Mouse (Mus musculus): ENCODE measurements around the gene Riox1.
"Not testable (repeated sequence)": the region's sequence is repeated elsewhere in the genome, so short reads cannot be mapped to it uniquely, and the experiment has no call there.

Riox1 gene

DNA sequence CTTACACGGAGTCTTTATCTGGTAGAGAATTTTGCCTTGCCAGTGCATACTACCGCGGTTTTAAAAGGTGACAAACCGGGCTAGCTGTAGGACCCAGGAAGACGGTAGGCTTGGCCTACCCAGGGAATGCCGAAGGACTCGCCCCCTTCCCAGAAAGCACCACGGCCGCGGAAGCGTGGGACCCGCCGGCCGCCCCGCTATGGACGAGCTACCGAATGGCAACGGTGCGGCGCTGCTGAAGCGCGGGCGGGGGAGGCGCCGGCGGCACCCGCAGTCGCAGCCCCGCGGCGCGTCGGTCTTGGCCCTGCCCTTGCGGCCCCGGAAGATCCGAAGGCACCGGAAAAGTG is at the start of gene Riox1:
Gene Riox1 (plus strand): TSS at position 116 of the 347 bp plus-strand sequence.
- in situ Hi-C loops (cut with MboI, MseI), result no loop called here

GRCm38 (mm10) chr12:83910451-83910850 is 40.0 kb upstream of the Riox1 start:
- in situ Hi-C loops (cut with MboI, MseI), result no loop called here

DNA sequence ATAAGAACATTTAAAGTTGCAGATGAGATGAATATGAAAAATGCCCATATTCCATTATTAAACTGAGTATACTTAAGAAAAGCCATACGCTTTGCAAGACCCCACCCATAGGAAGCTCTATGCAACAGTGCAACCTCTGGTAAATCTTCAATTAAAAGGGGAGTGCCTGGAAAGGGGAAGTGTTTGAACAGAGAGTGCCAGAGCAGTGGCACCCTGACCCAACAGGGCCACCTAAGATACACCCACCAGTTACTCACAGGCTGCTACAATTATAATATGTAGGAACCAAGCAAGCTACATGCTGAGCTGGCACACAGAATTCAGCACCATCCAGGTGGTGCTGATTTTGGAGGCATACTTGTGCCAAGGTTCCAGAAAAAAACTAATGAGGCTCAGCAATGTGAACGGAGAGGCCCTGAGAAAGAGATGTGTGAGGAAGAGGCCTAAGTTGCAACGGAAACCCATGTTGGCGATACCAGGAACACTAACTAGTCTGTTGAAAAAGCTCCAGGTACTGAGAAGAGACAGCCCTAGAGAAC is 36.1 kb upstream of the Riox1 start:
- in situ Hi-C loops (cut with MboI, MseI), result no loop called here

DNA sequence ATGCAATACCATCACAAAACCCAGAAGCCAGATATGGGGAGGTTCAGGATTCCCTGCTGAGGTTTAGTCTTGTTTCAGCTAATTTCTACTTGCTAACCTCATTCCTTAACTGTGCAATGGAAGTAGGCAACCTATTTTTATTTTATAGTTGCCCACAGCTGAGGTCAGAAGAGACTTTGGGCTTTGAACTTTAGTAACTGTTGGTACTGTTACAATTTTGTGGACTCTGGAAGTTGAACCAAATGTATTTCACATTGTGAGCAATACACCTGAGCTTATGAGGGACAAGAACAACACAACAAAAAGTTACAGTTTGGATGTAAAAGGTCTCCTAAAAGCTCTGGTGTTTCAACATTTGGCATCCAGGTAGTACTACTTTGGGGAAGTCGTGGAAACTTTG is 35.6 kb upstream of the Riox1 start:
- in situ Hi-C loops (cut with MboI, MseI), result no loop called here

DNA sequence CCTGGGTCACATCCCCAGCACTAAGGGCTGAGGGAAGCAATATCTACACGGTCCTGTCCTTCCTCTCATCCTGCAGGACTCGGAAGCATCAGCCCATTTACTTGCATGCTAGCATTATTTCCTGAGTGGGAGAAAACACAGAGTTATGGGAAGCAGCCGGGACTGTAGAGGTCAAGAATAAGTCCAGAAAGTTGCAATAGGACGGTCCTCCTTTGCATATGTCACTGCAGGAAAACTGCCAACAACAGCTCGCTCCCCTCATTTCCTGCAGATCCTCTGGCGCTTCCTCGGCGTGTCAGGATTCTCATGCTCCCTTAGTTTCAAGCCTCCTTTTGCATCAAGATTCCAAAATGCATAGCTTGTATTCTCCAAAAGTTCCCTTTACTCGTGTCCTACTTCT is 33.5 kb upstream of the Riox1 start:
- in situ Hi-C loops (cut with MboI, MseI), result no loop called here

DNA sequence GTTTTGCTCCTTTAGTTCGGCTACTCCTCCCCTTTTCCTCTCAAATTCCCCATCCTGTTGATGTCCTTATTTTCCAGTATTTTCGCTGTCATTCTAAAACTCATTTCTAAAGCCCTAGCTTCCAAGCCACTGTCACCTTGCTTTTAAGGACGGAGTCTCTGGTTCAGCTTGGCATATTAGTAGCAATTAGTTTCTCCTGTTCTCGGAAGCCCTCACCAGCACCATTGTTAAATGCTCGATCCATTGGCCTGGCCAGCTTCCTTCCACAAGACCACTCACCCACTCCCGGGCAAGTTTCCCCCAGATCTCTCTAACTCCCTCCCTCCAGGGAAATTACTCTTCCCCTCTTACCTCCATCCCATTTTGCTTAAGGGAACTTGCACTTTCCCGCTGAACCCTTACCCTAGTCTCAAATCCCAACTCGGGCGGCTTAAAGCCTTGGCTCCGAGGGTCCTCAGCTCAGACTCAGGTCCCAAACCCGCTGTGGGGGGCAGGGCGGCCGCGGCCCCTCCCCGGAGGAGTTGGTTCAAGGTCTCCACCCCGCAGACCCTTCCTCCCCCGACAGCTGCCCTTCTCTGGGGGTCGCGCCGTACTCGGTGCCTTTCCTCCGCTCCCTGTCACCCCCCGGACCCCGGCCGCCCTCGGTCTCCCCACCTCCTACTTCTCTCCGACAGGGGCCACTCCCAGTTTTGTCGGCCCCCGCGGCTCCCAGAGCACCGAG is 29.5 kb upstream of the Riox1 start:
- in situ Hi-C loops (cut with MboI, MseI), result no loop called here

GRCm38 (mm10) chr12:83921535-83922381 is 28.6 kb upstream of the Riox1 start, which contains the start of gene Numb:
Gene Numb, minus strand, starts transcription at chr12:83921934.
- in situ Hi-C loops (cut with MboI, MseI), result no loop called here

DNA sequence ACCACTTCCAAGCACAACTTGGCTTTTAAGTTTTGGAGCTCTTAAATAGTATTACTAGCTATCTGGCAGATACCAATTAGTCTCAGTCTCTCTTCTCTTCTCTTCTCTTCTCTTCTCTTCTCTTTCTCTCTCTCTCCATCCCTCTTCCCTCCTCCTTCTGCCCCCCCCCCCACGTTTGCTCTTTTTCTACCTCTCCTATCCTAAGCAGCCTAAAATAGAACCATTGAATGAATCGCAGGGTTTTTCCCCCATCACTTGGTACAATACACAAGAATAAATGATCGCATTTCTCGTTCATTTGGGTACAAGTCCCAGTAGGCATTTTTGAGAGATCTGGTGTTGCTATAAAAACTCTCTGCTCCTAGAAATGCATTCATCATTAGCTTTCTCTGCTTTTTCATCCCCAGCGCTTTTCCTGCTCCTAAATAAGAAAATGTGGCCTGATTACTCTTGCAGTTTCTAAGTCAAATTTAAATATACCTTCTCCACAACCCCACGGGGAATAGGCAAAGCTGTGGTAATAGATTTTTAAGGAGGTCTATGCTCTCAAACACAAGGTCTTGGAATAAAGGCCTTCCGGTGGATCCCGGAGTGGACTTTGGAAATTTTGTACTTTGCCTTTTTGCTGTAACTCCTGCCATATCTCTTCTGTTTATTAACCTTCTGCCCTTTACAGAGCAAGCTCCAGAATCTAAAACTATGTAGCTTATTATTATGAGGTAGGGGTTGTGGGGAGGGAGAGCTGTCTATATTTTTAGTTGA is 27.5 kb upstream of the Riox1 start:
- in situ Hi-C loops (cut with MboI, MseI), result no loop called here

- in situ Hi-C loops (cut with MboI, MseI), result no loop called here
Observed at GRCm38 (mm10) chr12:83923486-83923859, 26.9 kb upstream of the Riox1 start.

GRCm38 (mm10) chr12:83924332-83924731 is 26.1 kb upstream of the Riox1 start:
- in situ Hi-C loops (cut with MboI, MseI), result no loop called here

DNA sequence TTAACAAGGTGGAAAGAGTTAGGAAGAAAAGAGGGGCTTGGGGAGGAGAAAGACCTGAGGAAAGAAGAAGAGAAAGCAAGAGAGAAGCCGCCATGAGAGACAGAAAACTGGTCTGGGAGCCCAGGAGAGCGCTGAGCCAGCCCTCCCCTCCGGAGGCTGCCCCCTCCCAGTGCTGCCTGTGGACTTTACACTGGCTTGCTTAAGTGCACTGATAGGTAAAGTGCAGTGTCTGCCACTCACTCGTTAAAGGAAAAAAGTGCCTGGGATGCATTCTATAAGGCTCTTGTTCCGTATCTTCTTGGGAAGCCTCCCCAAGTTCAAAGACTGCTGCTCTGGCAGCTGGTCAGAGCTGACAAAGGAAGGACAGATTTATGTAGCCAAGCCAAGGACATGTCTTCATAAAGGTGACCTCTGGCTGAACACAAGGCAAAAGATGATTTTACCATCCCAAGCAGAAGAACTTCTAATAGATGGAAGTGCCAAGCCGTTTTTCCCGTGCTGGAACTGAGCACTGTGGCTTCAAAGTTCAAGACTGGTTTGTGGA is 25.2 kb upstream of the Riox1 start:
- in situ Hi-C loops (cut with MboI, MseI), result no loop called here

DNA sequence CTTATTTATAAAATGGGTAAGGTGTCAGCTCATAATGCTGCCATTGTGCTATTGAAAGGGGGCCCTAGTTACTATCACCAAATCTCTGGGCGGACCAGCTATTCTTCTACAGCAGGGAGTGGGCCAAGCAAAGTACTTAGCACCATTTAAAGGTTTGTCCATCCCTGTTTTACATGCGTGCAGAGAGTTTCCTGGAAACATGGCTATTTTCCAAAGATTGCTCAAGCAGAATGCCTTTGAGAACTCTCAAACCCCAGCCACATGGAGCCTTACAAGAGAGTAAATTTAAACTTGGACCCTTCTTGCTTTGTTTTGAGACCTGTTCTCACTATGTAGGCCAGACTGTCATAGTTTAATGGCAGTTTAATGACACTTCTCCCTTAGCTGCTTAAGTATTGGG is 24.3 kb upstream of the Riox1 start:
- in situ Hi-C loops (cut with MboI, MseI), result no loop called here

DNA sequence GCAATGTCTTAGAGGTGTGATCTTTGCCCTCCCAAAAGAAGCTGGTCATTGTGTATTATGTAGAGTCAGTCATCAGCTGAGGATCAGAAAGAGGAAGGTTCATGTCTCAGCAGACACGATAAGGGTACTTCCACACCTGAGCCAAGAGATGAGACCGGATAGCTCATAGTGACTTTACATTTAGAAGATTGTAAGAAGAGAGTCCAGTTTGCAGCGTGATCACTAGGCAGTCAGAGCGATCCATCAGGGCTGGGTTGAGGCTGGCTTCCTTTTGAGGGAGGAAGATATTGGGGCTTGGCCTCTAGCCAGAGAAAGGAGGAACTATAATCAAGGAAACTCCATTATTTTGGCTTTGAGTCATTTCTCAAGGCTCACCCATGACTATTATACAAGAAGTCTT is 22.7 kb upstream of the Riox1 start:
- in situ Hi-C loops (cut with MboI, MseI), result no loop called here

GRCm38 (mm10) chr12:83929186-83929804 is 21.1 kb upstream of the Riox1 start:
- in situ Hi-C loops (cut with MboI, MseI), result no loop called here

GRCm38 (mm10) chr12:83937600-83937999 is 12.8 kb upstream of the Riox1 start:
- in situ Hi-C loops (cut with MboI, MseI), result no loop called here

GRCm38 (mm10) chr12:83938592-83938991 is 11.8 kb upstream of the Riox1 start:
- in situ Hi-C loops (cut with MboI, MseI), result not testable (repeated sequence)

DNA sequence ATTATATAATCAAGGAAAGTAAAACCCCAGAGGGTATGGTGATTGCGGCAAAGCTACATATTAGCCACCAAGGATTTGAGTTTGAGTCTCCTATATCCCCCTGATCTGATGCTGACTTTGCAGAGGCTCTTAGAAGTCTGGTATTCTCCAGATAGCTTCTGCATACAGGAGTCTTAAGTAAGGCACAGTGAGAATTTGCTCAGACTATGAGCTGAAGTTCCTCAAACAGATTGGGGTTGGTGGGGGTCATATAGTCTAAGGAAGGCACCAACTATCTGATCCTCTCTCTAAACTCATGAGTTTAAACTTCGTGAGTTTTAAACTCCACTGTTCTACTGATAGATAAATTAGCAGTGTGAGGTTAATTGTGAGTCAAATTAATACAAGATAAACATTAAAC is 11.1 kb upstream of the Riox1 start:
- in situ Hi-C loops (cut with MboI, MseI), result no loop called here

DNA sequence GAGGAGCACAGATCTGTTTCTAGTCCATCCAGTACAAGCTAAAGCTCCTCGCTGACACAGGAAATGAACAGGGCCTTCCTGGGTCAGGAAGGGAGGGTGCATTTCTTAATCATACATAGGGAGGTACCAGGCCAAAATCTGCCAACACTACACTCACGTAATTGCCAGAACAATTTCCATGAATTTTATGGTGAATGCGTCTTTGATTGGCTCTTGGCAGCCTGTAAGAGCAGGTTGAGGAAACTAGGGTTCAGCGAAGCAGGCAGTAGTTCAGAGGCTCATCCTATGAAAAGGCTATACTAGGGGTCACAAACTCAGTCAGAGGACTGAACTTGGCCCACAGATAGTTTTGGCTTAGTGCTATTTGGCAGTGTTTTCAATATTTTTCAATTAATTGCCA is 10.4 kb upstream of the Riox1 start:
- in situ Hi-C loops (cut with MboI, MseI), result no loop called here

DNA sequence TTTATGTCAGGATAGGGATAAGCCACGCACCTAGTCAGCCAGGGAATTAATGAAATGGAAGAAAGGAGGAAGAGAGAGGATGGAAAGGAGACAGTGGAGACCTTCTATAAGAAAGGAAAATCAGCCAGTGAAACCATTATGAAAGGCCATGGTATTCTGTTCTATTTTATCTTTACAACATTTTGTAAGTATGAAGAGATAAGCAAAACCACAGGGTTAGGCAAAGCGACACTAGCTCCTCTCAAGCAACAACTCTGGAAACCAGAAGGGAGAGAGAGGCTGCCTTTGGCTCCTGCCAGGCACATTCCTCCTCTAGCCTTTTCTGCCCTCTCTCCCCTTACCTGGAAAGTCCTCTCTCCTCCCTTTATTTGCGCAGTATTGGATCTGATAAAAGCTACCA is 8.5 kb upstream of the Riox1 start:
- in situ Hi-C loops (cut with MboI, MseI), result no loop called here

GRCm38 (mm10) chr12:83947260-83947811 is 3.1 kb upstream of the Riox1 start:
- in situ Hi-C loops (cut with MboI, MseI), result no loop called here

GRCm38 (mm10) chr12:83949043-83949442 is 1.4 kb upstream of the Riox1 start:
- in situ Hi-C loops (cut with MboI, MseI), result no loop called here

Data from regulatory T cell (primary cell).